Mouse (Mus musculus): ENCODE results near the gene Ldhal6b.

GRCm38 (mm10) chr17:5411205-5411604 lies 7.4 kb downstream of the Ldhal6b start:
- TF ChIP-seq CTCF (IDR thresholded peaks at IDR 0.05 in 2 of 3, conservative IDR thresholded peaks at IDR 0.05 in 1 of 3; ENCODE audit: control insufficient read depth in 1 of 3, insufficient read depth in 1 of 3, low read depth in 2 of 3, low read length in 3 of 3, poor library complexity in 1 of 3, severe bottlenecking in 1 of 3) (no peak), E2F4 (IDR thresholded peaks at IDR 0.05; ENCODE audit: borderline replicate concordance, low read depth, low read length) (no peak), MAFK (IDR thresholded peaks at IDR 0.05; ENCODE audit: borderline replicate concordance, low read depth, low read length) (no peak), HCFC1 (IDR thresholded peaks at IDR 0.05; ENCODE audit: low read depth, low read length) (no peak), EP300 (IDR thresholded peaks at IDR 0.05; ENCODE audit: low read depth in 1 of 2, low read length in 2 of 2) (no peak), MAX (IDR thresholded peaks at IDR 0.05; ENCODE audit: low read length) (no peak), ETS1 (IDR thresholded peaks at IDR 0.05; ENCODE audit: low read depth, low read length) (no peak), POLR2A (IDR thresholded peaks at IDR 0.05; ENCODE audit: control insufficient read depth in 1 of 2, insufficient read depth in 1 of 2, low read depth in 1 of 2, low read length in 2 of 2, poor library complexity in 1 of 2) (no peak; a peak in 2 of 4 replicates), ZKSCAN1 (IDR thresholded peaks at IDR 0.05; ENCODE audit: low read depth, low read length) (no peak), ELF1 (IDR thresholded peaks at IDR 0.05; ENCODE audit: low read depth, low read length) (no peak)

Measured in MEL (cell line).